Mouse (Mus musculus): ENCODE results near the gene Dcp1a. TPM values are rescaled to one million over a fixed set of nuclear protein-coding genes. Genes with fewer than 3 reads are reported as not detected.
A peak's percentile ranks its signal among the peaks of the same experiment; 100 is the strongest.

Dcp1a gene
- polyA plus RNA-seq, 1 experiment, result 7.7 TPM

- no peak for TF ChIP-seq MYOG (IDR thresholded peaks at IDR 0.05; ENCODE audit: control insufficient read depth, extremely low read depth, insufficient read length)
- TF ChIP-seq CTCF (IDR thresholded peaks at IDR 0.05; ENCODE audit: control insufficient read depth, insufficient read depth, insufficient read length), result no peak
- TF ChIP-seq FOSL1 (IDR thresholded peaks at IDR 0.05; ENCODE audit: insufficient read depth, low read length, poor library complexity, severe bottlenecking), result no peak
- no peak for TF ChIP-seq USF1 (IDR thresholded peaks at IDR 0.05; ENCODE audit: low read depth)
- no peak for TF ChIP-seq MAX (IDR thresholded peaks at IDR 0.05)
- TF ChIP-seq CEBPB (IDR thresholded peaks at IDR 0.05; ENCODE audit: low read depth), result no peak
- no peak for TF ChIP-seq MYOD1 (IDR thresholded peaks at IDR 0.05; ENCODE audit: control insufficient read depth, insufficient read length, low read depth)
Observed at GRCm38 (mm10) chr14:30572253-30572652, 92.9 kb downstream of the Dcp1a start.

GRCm38 (mm10) chr14:30573235-30573634 lies 93.9 kb downstream of the Dcp1a start:
- H3K79me2 ChIP-seq (ENCODE audit: control insufficient read depth, insufficient read depth), result no peaks in the 10 kb centered on the region
- no peaks in the 10 kb centered on the region for H3K79me3 ChIP-seq (ENCODE audit: low read depth)
- H3K4me3 ChIP-seq (ENCODE audit: insufficient read depth, poor library complexity, severe bottlenecking), result no peak overlapping the region
- H3K27me3 ChIP-seq (ENCODE audit: control insufficient read depth, insufficient read depth, insufficient read length), result no peaks in the 10 kb centered on the region
- H3ac ChIP-seq (ENCODE audit: control insufficient read depth, insufficient read length, low read depth), result no peak overlapping the region
- peaks cover 79% of the 10 kb centered on the region for H3K36me3 ChIP-seq (ENCODE audit: control insufficient read depth, insufficient read depth)
- TF ChIP-seq FOSL1 (IDR thresholded peaks at IDR 0.05; ENCODE audit: insufficient read depth, low read length, poor library complexity, severe bottlenecking) (no peak), CTCF (IDR thresholded peaks at IDR 0.05; ENCODE audit: control insufficient read depth, insufficient read depth, insufficient read length) (no peak), USF1 (IDR thresholded peaks at IDR 0.05; ENCODE audit: low read depth) (no peak)

More at GRCm38 (mm10) chr14:30572253-30572652, 92.9 kb downstream of the Dcp1a start:
- Histone ChIP-seq H3K27me3 (ENCODE audit: control insufficient read depth, insufficient read depth, insufficient read length) (no peaks in the 10 kb centered on the region), H3ac (ENCODE audit: control insufficient read depth, insufficient read length, low read depth) (no peak overlapping the region), H3K79me3 (ENCODE audit: low read depth) (no peaks in the 10 kb centered on the region), H3K4me3 (ENCODE audit: insufficient read depth, poor library complexity, severe bottlenecking) (no peak overlapping the region), H3K36me3 (ENCODE audit: control insufficient read depth, insufficient read depth) (peaks cover 88% of the 10 kb centered on the region), H3K79me2 (ENCODE audit: control insufficient read depth, insufficient read depth) (no peaks in the 10 kb centered on the region)

GRCm38 (mm10) chr14:30573983-30574584 lies 94.7 kb downstream of the Dcp1a start:
- H3K79me2 ChIP-seq (ENCODE audit: control insufficient read depth, insufficient read depth), result no peaks in the 10 kb centered on the region
- TF ChIP-seq CTCF (IDR thresholded peaks at IDR 0.05; ENCODE audit: control insufficient read depth, insufficient read depth, insufficient read length) (peak; percentile 47), FOSL1 (IDR thresholded peaks at IDR 0.05; ENCODE audit: insufficient read depth, low read length, poor library complexity, severe bottlenecking) (no peak), USF1 (IDR thresholded peaks at IDR 0.05; ENCODE audit: low read depth) (no peak)
- no peaks in the 10 kb centered on the region for H3K27me3 ChIP-seq (ENCODE audit: control insufficient read depth, insufficient read depth, insufficient read length)
- no peaks in the 10 kb centered on the region for H3K79me3 ChIP-seq (ENCODE audit: low read depth)
- H3ac ChIP-seq (ENCODE audit: control insufficient read depth, insufficient read length, low read depth), result no peak overlapping the region
- H3K4me3 ChIP-seq (ENCODE audit: insufficient read depth, poor library complexity, severe bottlenecking), result no peak overlapping the region
- H3K36me3 ChIP-seq (ENCODE audit: control insufficient read depth, insufficient read depth), result peaks cover 71% of the 10 kb centered on the region

- Histone ChIP-seq H3K27me3 (ENCODE audit: control insufficient read depth, insufficient read depth, insufficient read length) (no peaks in the 10 kb centered on the region), H3K36me3 (ENCODE audit: control insufficient read depth, insufficient read depth) (peaks cover 56% of the 10 kb centered on the region), H3K79me3 (ENCODE audit: low read depth) (no peaks in the 10 kb centered on the region), H3K4me3 (ENCODE audit: insufficient read depth, poor library complexity, severe bottlenecking) (no peak overlapping the region), H3ac (ENCODE audit: control insufficient read depth, insufficient read length, low read depth) (no peak overlapping the region), H3K79me2 (ENCODE audit: control insufficient read depth, insufficient read depth) (no peaks in the 10 kb centered on the region)
- TF ChIP-seq FOSL1 (IDR thresholded peaks at IDR 0.05; ENCODE audit: insufficient read depth, low read length, poor library complexity, severe bottlenecking) (no peak), MAX (IDR thresholded peaks at IDR 0.05) (no peak), USF1 (IDR thresholded peaks at IDR 0.05; ENCODE audit: low read depth) (no peak), MYOG (IDR thresholded peaks at IDR 0.05; ENCODE audit: control insufficient read depth, extremely low read depth, insufficient read length) (no peak), CTCF (IDR thresholded peaks at IDR 0.05; ENCODE audit: control insufficient read depth, insufficient read depth, insufficient read length) (no peak), MYOD1 (IDR thresholded peaks at IDR 0.05; ENCODE audit: control insufficient read depth, insufficient read length, low read depth) (no peak), CEBPB (IDR thresholded peaks at IDR 0.05; ENCODE audit: low read depth) (no peak)
Observed at GRCm38 (mm10) chr14:30575791-30576190, 96.5 kb downstream of the Dcp1a start.

- TF ChIP-seq CTCF (IDR thresholded peaks at IDR 0.05; ENCODE audit: control insufficient read depth, insufficient read depth, insufficient read length) (no peak), MAX (IDR thresholded peaks at IDR 0.05) (no peak), CEBPB (IDR thresholded peaks at IDR 0.05; ENCODE audit: low read depth) (no peak), FOSL1 (IDR thresholded peaks at IDR 0.05; ENCODE audit: insufficient read depth, low read length, poor library complexity, severe bottlenecking) (no peak), USF1 (IDR thresholded peaks at IDR 0.05; ENCODE audit: low read depth) (no peak), MYOG (IDR thresholded peaks at IDR 0.05; ENCODE audit: control insufficient read depth, extremely low read depth, insufficient read length) (no peak), MYOD1 (IDR thresholded peaks at IDR 0.05; ENCODE audit: control insufficient read depth, insufficient read length, low read depth) (no peak)
- Histone ChIP-seq H3K79me3 (ENCODE audit: low read depth) (no peaks in the 10 kb centered on the region), H3K27me3 (ENCODE audit: control insufficient read depth, insufficient read depth, insufficient read length) (no peaks in the 10 kb centered on the region), H3K4me3 (ENCODE audit: insufficient read depth, poor library complexity, severe bottlenecking) (no peak overlapping the region), H3K79me2 (ENCODE audit: control insufficient read depth, insufficient read depth) (no peaks in the 10 kb centered on the region), H3ac (ENCODE audit: control insufficient read depth, insufficient read length, low read depth) (no peak overlapping the region), H3K36me3 (ENCODE audit: control insufficient read depth, insufficient read depth) (peaks cover 52% of the 10 kb centered on the region)
Observed at GRCm38 (mm10) chr14:30576260-30576659, 96.9 kb downstream of the Dcp1a start.

Small RNA genes lying within 50 kb of the gene (microRNA-seq; reads per million reads assigned to microRNA genes)
- gene Mir3076 (ENCODE audit: borderline microRNAs expressed), result 5.7 reads per million, percentile 54 among the genes with 10 or more reads in this experiment

Other genes with a start within 250 kb of the Dcp1a start
- not detected for gene Cacna1d, start 11.9 kb downstream of the Dcp1a start, polyA plus RNA-seq (2012; fragmentation: generic; extraction: Trizol)
- gene Tkt, start 68.8 kb downstream of the Dcp1a start, polyA plus RNA-seq (2012; fragmentation: generic; extraction: Trizol), result 86.5 TPM
- gene Prkcd, start 146.7 kb downstream of the Dcp1a start, polyA plus RNA-seq (2012; fragmentation: generic; extraction: Trizol), result 29.3 TPM
- gene Rft1, start 174.8 kb downstream of the Dcp1a start, polyA plus RNA-seq (2012; fragmentation: generic; extraction: Trizol), result 13.4 TPM
- 5.1 TPM for gene Sfmbt1, start 235.3 kb downstream of the Dcp1a start, polyA plus RNA-seq (2012; fragmentation: generic; extraction: Trizol)